Mouse (Mus musculus): ENCODE measurements around the gene Tbx4. TPM values are rescaled to one million over a fixed set of nuclear protein-coding genes. Genes with fewer than 3 reads are reported as not detected.

Gene Tbx4
- total and polyA plus RNA-seq, 3 experiments = not detected

- Histone ChIP-seq H3K36me3 (replicated peaks in 1 of 2; ENCODE audit: control insufficient read depth in 1 of 2, insufficient read depth in 1 of 2, low read length in 1 of 2) (no peaks in the 10 kb centered on the region), H3K27ac (ENCODE audit: insufficient read depth, low read depth) (no peak overlapping the region), H3K4me3 (replicated peaks in 1 of 3; ENCODE audit: low read depth in 2 of 3, low read length in 2 of 3, poor library complexity in 1 of 3) (no peak overlapping the region), H3K79me2 (replicated peaks; ENCODE audit: control insufficient read depth, extremely low read depth, insufficient read depth, poor library complexity, severe bottlenecking) (no peaks in the 10 kb centered on the region), H3K27me3 (replicated peaks) (peaks cover 2% of the 10 kb centered on the region), H3K9me3 (replicated peaks; ENCODE audit: low read length) (no peaks in the 10 kb centered on the region), H3K9ac (ENCODE audit: insufficient read depth, low read depth) (no peak overlapping the region), H3K4me2 (ENCODE audit: insufficient read depth, low read depth, poor library complexity, severe bottlenecking) (no peak overlapping the region), H3K4me1 (ENCODE audit: control insufficient read depth in 1 of 2, insufficient read depth in 2 of 2) (peaks cover 0 to 4% of the 10 kb centered on the region in 2 experiments; a peak in 2 of 4 replicates)
- no peak for DNase-seq (ENCODE audit: extremely low read depth)
- dilution Hi-C loops (cut with MboI; ENCODE audit: extremely low pct_ligation_motif_present, extremely low pct_unique_long_range_greater_than_20kb, low sequenced_read_pairs) = no loop called here
- in situ Hi-C loops (cut with MboI; ENCODE audit: low pct_ligation_motif_present, low pct_unique_long_range_greater_than_20kb, low sequenced_read_pairs) = no loop called here
- TF ChIP-seq HCFC1 (IDR thresholded peaks at IDR 0.05; ENCODE audit: low read depth, low read length) (no peak), MEF2A (IDR thresholded peaks at IDR 0.05; ENCODE audit: borderline replicate concordance, low read depth, low read length) (no peak), NELFE (IDR thresholded peaks at IDR 0.05; ENCODE audit: low read depth, low read length) (no peak), E2F4 (IDR thresholded peaks at IDR 0.05; ENCODE audit: insufficient replicate concordance, low read depth, low read length) (no peak), JUN (IDR thresholded peaks at IDR 0.05; ENCODE audit: insufficient read depth, low read depth, low read length) (no peak), CHD1 (IDR thresholded peaks at IDR 0.05; ENCODE audit: low read depth, low read length) (no peak), JUND (conservative IDR thresholded peaks at IDR 0.05; ENCODE audit: low read depth, low read length) (no peak), MAFK (IDR thresholded peaks at IDR 0.05; ENCODE audit: insufficient replicate concordance, low read length) (no peak), ZMIZ1 (IDR thresholded peaks at IDR 0.05; ENCODE audit: low read depth, low read length) (no peak), USF2 (conservative IDR thresholded peaks at IDR 0.05; ENCODE audit: low read depth, low read length) (no peak), SIN3A (IDR thresholded peaks at IDR 0.05; ENCODE audit: low read length) (no peak)
Measured at GRCm38 (mm10) chr11:85959837-85960236, 73.6 kb downstream of the Tbx4 start.

- dilution Hi-C loops (cut with MboI; ENCODE audit: extremely low pct_ligation_motif_present, extremely low pct_unique_long_range_greater_than_20kb, low sequenced_read_pairs) (no loop called here), in situ Hi-C loops (cut with MboI; ENCODE audit: low pct_ligation_motif_present, low pct_unique_long_range_greater_than_20kb, low sequenced_read_pairs) (no loop called here)
- no peak overlapping the region for H3K27ac ChIP-seq (ENCODE audit: insufficient read depth, low read depth)
- TF ChIP-seq UBTF (IDR thresholded peaks at IDR 0.05; ENCODE audit: low read depth, low read length) (no peak), ZMIZ1 (IDR thresholded peaks at IDR 0.05; ENCODE audit: low read depth, low read length) (no peak), HCFC1 (IDR thresholded peaks at IDR 0.05; ENCODE audit: low read depth, low read length) (no peak), NELFE (IDR thresholded peaks at IDR 0.05; ENCODE audit: low read depth, low read length) (no peak), BHLHE40 (IDR thresholded peaks at IDR 0.05; ENCODE audit: low read depth, low read length) (no peak), PAX5 (IDR thresholded peaks at IDR 0.05; ENCODE audit: low read length) (no peak), MAFK (IDR thresholded peaks at IDR 0.05; ENCODE audit: insufficient replicate concordance, low read length) (no peak), MYC (IDR thresholded peaks at IDR 0.05; ENCODE audit: low read depth, low read length) (no peak), MXI1 (IDR thresholded peaks at IDR 0.05; ENCODE audit: low read depth, low read length) (no peak), EP300 (IDR thresholded peaks at IDR 0.05; ENCODE audit: low read length) (no peak), MEF2A (IDR thresholded peaks at IDR 0.05; ENCODE audit: borderline replicate concordance, low read depth, low read length) (no peak), IRF4 (IDR thresholded peaks at IDR 0.05; ENCODE audit: low read depth, low read length) (no peak), NRF1 (IDR thresholded peaks at IDR 0.05; ENCODE audit: low read depth, low read length) (no peak), KAT2A (IDR thresholded peaks at IDR 0.05; ENCODE audit: insufficient replicate concordance, low read length) (no peak), TCF12 (IDR thresholded peaks at IDR 0.05; ENCODE audit: low read depth, low read length) (no peak), ZC3H11A (IDR thresholded peaks at IDR 0.05; ENCODE audit: low read depth, low read length) (no peak), MAX (IDR thresholded peaks at IDR 0.05; ENCODE audit: low read length) (no peak), ZKSCAN1 (IDR thresholded peaks at IDR 0.05; ENCODE audit: borderline replicate concordance, low read depth, low read length) (no peak), POLR2A (IDR thresholded peaks at IDR 0.05; ENCODE audit: low read depth, low read length) (no peak)
- peaks cover 2% of the 10 kb centered on the region for H3K27me3 ChIP-seq (replicated peaks)
- no peaks in the 10 kb centered on the region for H3K36me3 ChIP-seq (replicated peaks in 1 of 2; ENCODE audit: control insufficient read depth in 1 of 2, insufficient read depth in 1 of 2, low read length in 1 of 2)
- no peaks in the 10 kb centered on the region for H3K9me3 ChIP-seq (replicated peaks; ENCODE audit: low read length)
- peaks cover 0 to 4% of the 10 kb centered on the region in 2 experiments; a peak in 2 of 4 replicates for H3K4me1 ChIP-seq (ENCODE audit: control insufficient read depth in 1 of 2, insufficient read depth in 2 of 2)
- H3K4me2 ChIP-seq (ENCODE audit: insufficient read depth, low read depth, poor library complexity, severe bottlenecking) = no peak overlapping the region
- H3K4me3 ChIP-seq (replicated peaks in 1 of 3; ENCODE audit: low read depth in 2 of 3, low read length in 2 of 3, poor library complexity in 1 of 3) = no peak overlapping the region
- no peaks in the 10 kb centered on the region for H3K79me2 ChIP-seq (replicated peaks; ENCODE audit: control insufficient read depth, extremely low read depth, insufficient read depth, poor library complexity, severe bottlenecking)
- no peak for DNase-seq (ENCODE audit: extremely low read depth)
- no peak overlapping the region for H3K9ac ChIP-seq (ENCODE audit: insufficient read depth, low read depth)
Measured at GRCm38 (mm10) chr11:85960273-85960672, 74.1 kb downstream of the Tbx4 start.
